Mouse (Mus musculus): ENCODE measurements at regions not wholly inside any gene's neighbourhood (a gene's known extent, or its start where the extent isn't known, plus 50 kb on each side); places are given as distances from the start of the nearest gene placed in this dataset.

DNA sequence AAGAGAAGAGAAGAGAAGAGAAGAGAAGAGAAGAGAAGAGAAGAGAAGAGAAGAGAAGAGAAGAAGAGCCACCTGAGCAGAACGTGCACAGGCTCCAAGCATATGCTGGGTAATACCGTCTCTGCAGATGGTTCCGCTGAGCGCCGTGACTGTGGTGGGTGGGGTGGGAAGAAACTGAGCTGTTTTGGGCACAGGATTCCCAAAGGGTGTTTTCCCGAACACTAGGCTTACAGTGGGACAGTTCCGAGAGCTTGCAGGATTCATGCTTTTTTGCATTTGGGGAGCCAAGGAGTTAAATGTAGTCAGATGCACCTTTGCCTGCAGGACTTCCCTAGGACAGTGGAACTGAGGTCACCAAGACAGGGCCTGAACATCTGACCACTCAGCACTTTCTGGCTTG lies 142.3 kb upstream of the Lrfn2 start:
- no peak for ATAC-seq
- no peaks in the 10 kb centered on the region; the same call in 1 of the 2 replicates for H3K4me1 ChIP-seq (ENCODE audit: control insufficient read depth, insufficient read depth, low read depth, low read length)
- 92% methylated on average over 7 of the region's 7 CpGs for WGBS
- no peak overlapping the region for H3K4me3 ChIP-seq (ENCODE audit: low read length)
- H3K9me3 ChIP-seq (ENCODE audit: control insufficient read depth, low read length), result no peaks in the 10 kb centered on the region
- no peak overlapping the region for H3K27ac ChIP-seq (ENCODE audit: low read depth, low read length)
- H3K36me3 ChIP-seq (ENCODE audit: control insufficient read depth, insufficient read depth, low read length), result no peaks in the 10 kb centered on the region
- H3K4me2 ChIP-seq (ENCODE audit: low read length), result no peak overlapping the region
- no peaks in the 10 kb centered on the region for H3K27me3 ChIP-seq (replicated peaks; ENCODE audit: control insufficient read depth, insufficient read depth, low read length)
- H3K9ac ChIP-seq (ENCODE audit: low read depth, low read length), result no peak overlapping the region

- Histone ChIP-seq H3K27ac (ENCODE audit: low read depth, low read length) (peak overlapping the region; percentile 9; the same call in 1 of the 2 replicates), H3K27me3 (replicated peaks; ENCODE audit: control insufficient read depth, insufficient read depth, low read length) (no peaks in the 10 kb centered on the region), H3K4me2 (ENCODE audit: low read length) (no peak overlapping the region), H3K36me3 (ENCODE audit: control insufficient read depth, insufficient read depth, low read length) (no peaks in the 10 kb centered on the region), H3K9me3 (ENCODE audit: control insufficient read depth, low read length) (no peaks in the 10 kb centered on the region), H3K4me3 (ENCODE audit: low read length) (no peak overlapping the region), H3K4me1 (ENCODE audit: control insufficient read depth, insufficient read depth, low read depth, low read length) (no peaks in the 10 kb centered on the region; the same call in 1 of the 2 replicates), H3K9ac (ENCODE audit: low read depth, low read length) (no peak overlapping the region)
- ATAC-seq, result peak; percentile 59
- WGBS, result 57% methylated on average over 6 of the region's 6 CpGs
Measured at GRCm38 (mm10) chr17:48790526-48790925, 141.7 kb upstream of the Lrfn2 start.

GRCm38 (mm10) chr17:48792954-48793353 lies 139.2 kb upstream of the Lrfn2 start:
- H3K27ac ChIP-seq (ENCODE audit: low read depth, low read length), result no peak overlapping the region

GRCm38 (mm10) chr17:48795773-48796172 lies 136.4 kb upstream of the Lrfn2 start:
- 0 out of 2 replicates have a peak, but pooled peaks have one; percentile 21 for ATAC-seq
- 80% methylated on average over 5 of the region's 5 CpGs for WGBS
- Histone ChIP-seq H3K9me3 (ENCODE audit: control insufficient read depth, low read length) (no peaks in the 10 kb centered on the region), H3K4me1 (ENCODE audit: control insufficient read depth, insufficient read depth, low read depth, low read length) (no peaks in the 10 kb centered on the region), H3K4me2 (ENCODE audit: low read length) (no peak overlapping the region), H3K4me3 (ENCODE audit: low read length) (no peak overlapping the region), H3K27me3 (replicated peaks; ENCODE audit: control insufficient read depth, insufficient read depth, low read length) (no peaks in the 10 kb centered on the region), H3K36me3 (ENCODE audit: control insufficient read depth, insufficient read depth, low read length) (no peaks in the 10 kb centered on the region), H3K9ac (ENCODE audit: low read depth, low read length) (no peak overlapping the region), H3K27ac (ENCODE audit: low read depth, low read length) (no peak overlapping the region)

More at GRCm38 (mm10) chr17:48792954-48793353, 139.2 kb upstream of the Lrfn2 start:
- Histone ChIP-seq H3K9ac (ENCODE audit: low read depth, low read length) (no peak overlapping the region), H3K36me3 (ENCODE audit: control insufficient read depth, insufficient read depth, low read length) (no peaks in the 10 kb centered on the region), H3K9me3 (ENCODE audit: control insufficient read depth, low read length) (no peaks in the 10 kb centered on the region), H3K4me3 (ENCODE audit: low read length) (no peak overlapping the region), H3K27me3 (replicated peaks; ENCODE audit: control insufficient read depth, insufficient read depth, low read length) (no peaks in the 10 kb centered on the region), H3K4me1 (ENCODE audit: control insufficient read depth, insufficient read depth, low read depth, low read length) (no peaks in the 10 kb centered on the region; the same call in 1 of the 2 replicates), H3K4me2 (ENCODE audit: low read length) (no peak overlapping the region)
- 58% methylated on average over 5 of the region's 5 CpGs for WGBS
- no peak for ATAC-seq

- no peak for ATAC-seq
- Histone ChIP-seq H3K4me3 (ENCODE audit: low read length) (no peak overlapping the region), H3K4me1 (ENCODE audit: control insufficient read depth, insufficient read depth, low read depth, low read length) (no peaks in the 10 kb centered on the region), H3K27ac (ENCODE audit: low read depth, low read length) (no peak overlapping the region), H3K36me3 (ENCODE audit: control insufficient read depth, insufficient read depth, low read length) (no peaks in the 10 kb centered on the region), H3K9me3 (ENCODE audit: control insufficient read depth, low read length) (no peaks in the 10 kb centered on the region), H3K9ac (ENCODE audit: low read depth, low read length) (no peak overlapping the region), H3K4me2 (ENCODE audit: low read length) (no peak overlapping the region), H3K27me3 (replicated peaks; ENCODE audit: control insufficient read depth, insufficient read depth, low read length) (no peaks in the 10 kb centered on the region; the same call in 1 of the 2 replicates)
- WGBS, result 80% methylated on average over 3 of the region's 3 CpGs
Measured at GRCm38 (mm10) chr17:48798196-48798595, 134.0 kb upstream of the Lrfn2 start.

DNA sequence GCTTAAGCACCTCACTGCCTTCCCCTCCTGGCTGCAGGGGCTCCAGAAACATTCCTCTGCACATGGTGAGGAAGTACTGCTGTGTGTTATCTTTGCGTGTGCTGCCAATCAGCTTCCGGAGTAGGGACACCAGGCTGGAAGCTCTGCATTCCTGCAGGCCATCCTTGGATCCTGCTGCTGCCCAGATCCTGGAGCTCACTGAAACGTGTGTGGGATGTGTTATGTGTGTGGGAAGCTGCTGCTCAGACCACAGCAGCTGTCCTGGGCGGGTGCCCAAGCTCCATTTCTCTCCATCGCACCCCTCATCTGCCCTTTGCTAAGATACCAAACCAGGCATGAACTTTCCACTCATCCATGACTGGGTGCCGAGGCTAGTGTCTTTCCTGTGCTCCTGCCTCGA lies 129.5 kb upstream of the Lrfn2 start:
- Histone ChIP-seq H3K4me2 (ENCODE audit: low read length) (no peak overlapping the region), H3K4me3 (ENCODE audit: low read length) (no peak overlapping the region), H3K9me3 (ENCODE audit: control insufficient read depth, low read length) (no peaks in the 10 kb centered on the region), H3K27me3 (replicated peaks; ENCODE audit: control insufficient read depth, insufficient read depth, low read length) (no peaks in the 10 kb centered on the region; the same call in 1 of the 2 replicates), H3K4me1 (ENCODE audit: control insufficient read depth, insufficient read depth, low read depth, low read length) (no peaks in the 10 kb centered on the region), H3K36me3 (ENCODE audit: control insufficient read depth, insufficient read depth, low read length) (no peaks in the 10 kb centered on the region), H3K27ac (ENCODE audit: low read depth, low read length) (no peak overlapping the region), H3K9ac (ENCODE audit: low read depth, low read length) (no peak overlapping the region)
- ATAC-seq, result no peak
- 63% methylated on average over 7 of the region's 7 CpGs for WGBS

- 66% methylated on average over 3 of the region's 3 CpGs for WGBS
- H3K36me3 ChIP-seq (ENCODE audit: control insufficient read depth, insufficient read depth, low read length), result no peaks in the 10 kb centered on the region
- no peak overlapping the region for H3K27ac ChIP-seq (ENCODE audit: low read depth, low read length)
- H3K4me3 ChIP-seq (ENCODE audit: low read length), result no peak overlapping the region
- H3K9me3 ChIP-seq (ENCODE audit: control insufficient read depth, low read length), result no peaks in the 10 kb centered on the region
- H3K4me1 ChIP-seq (ENCODE audit: control insufficient read depth, insufficient read depth, low read depth, low read length), result peaks cover 7% of the 10 kb centered on the region
- no peak overlapping the region for H3K4me2 ChIP-seq (ENCODE audit: low read length)
- H3K27me3 ChIP-seq (replicated peaks; ENCODE audit: control insufficient read depth, insufficient read depth, low read length), result no peaks in the 10 kb centered on the region; the same call in 1 of the 2 replicates
- peak; percentile 51; the same call in 1 of the 2 replicates for ATAC-seq
- H3K9ac ChIP-seq (ENCODE audit: low read depth, low read length), result no peak overlapping the region
Measured at GRCm38 (mm10) chr17:48807905-48808304, 124.3 kb upstream of the Lrfn2 start.

- Histone ChIP-seq H3K4me3 (ENCODE audit: low read length) (no peak overlapping the region), H3K36me3 (ENCODE audit: control insufficient read depth, insufficient read depth, low read length) (no peaks in the 10 kb centered on the region), H3K4me1 (ENCODE audit: control insufficient read depth, insufficient read depth, low read depth, low read length) (peaks cover 14% of the 10 kb centered on the region), H3K27me3 (replicated peaks; ENCODE audit: control insufficient read depth, insufficient read depth, low read length) (no peaks in the 10 kb centered on the region), H3K9ac (ENCODE audit: low read depth, low read length) (no peak overlapping the region), H3K4me2 (ENCODE audit: low read length) (no peak overlapping the region), H3K27ac (ENCODE audit: low read depth, low read length) (no peak overlapping the region), H3K9me3 (ENCODE audit: control insufficient read depth, low read length) (no peaks in the 10 kb centered on the region)
- ATAC-seq, result no peak
- WGBS, result 44% methylated on average over 15 of the region's 15 CpGs
Measured at GRCm38 (mm10) chr17:48814753-48815504, 117.2 kb upstream of the Lrfn2 start.

- H3K27me3 ChIP-seq (replicated peaks; ENCODE audit: control insufficient read depth, insufficient read depth, low read length), result no peaks in the 10 kb centered on the region
- no peak overlapping the region for H3K4me2 ChIP-seq (ENCODE audit: low read length)
- peak; percentile 19; the same call in 1 of the 2 replicates for ATAC-seq
- H3K27ac ChIP-seq (ENCODE audit: low read depth, low read length), result no peak overlapping the region; the same call in 1 of the 2 replicates
- no peak overlapping the region for H3K4me3 ChIP-seq (ENCODE audit: low read length)
- 56% methylated on average over 9 of the region's 9 CpGs for WGBS
- no peaks in the 10 kb centered on the region for H3K36me3 ChIP-seq (ENCODE audit: control insufficient read depth, insufficient read depth, low read length)
- peaks cover 17% of the 10 kb centered on the region for H3K4me1 ChIP-seq (ENCODE audit: control insufficient read depth, insufficient read depth, low read depth, low read length)
- no peaks in the 10 kb centered on the region for H3K9me3 ChIP-seq (ENCODE audit: control insufficient read depth, low read length)
- no peak overlapping the region; the same call in 1 of the 2 replicates for H3K9ac ChIP-seq (ENCODE audit: low read depth, low read length)
Measured at GRCm38 (mm10) chr17:48816588-48817324, 115.4 kb upstream of the Lrfn2 start.
